Mouse (Mus musculus) ZHBTc4 (cell line): ENCODE results near the gene Erf.
A peak's percentile ranks its signal among the peaks of the same experiment; 100 is the strongest.

ENCODE experiments used
- DNase-seq: peaks from one replicate; pipeline ENCODE4 v3.0.0-alpha.2; 2011; ENCODE audit warnings: low read depth, low spot score

Erf gene

DNA sequence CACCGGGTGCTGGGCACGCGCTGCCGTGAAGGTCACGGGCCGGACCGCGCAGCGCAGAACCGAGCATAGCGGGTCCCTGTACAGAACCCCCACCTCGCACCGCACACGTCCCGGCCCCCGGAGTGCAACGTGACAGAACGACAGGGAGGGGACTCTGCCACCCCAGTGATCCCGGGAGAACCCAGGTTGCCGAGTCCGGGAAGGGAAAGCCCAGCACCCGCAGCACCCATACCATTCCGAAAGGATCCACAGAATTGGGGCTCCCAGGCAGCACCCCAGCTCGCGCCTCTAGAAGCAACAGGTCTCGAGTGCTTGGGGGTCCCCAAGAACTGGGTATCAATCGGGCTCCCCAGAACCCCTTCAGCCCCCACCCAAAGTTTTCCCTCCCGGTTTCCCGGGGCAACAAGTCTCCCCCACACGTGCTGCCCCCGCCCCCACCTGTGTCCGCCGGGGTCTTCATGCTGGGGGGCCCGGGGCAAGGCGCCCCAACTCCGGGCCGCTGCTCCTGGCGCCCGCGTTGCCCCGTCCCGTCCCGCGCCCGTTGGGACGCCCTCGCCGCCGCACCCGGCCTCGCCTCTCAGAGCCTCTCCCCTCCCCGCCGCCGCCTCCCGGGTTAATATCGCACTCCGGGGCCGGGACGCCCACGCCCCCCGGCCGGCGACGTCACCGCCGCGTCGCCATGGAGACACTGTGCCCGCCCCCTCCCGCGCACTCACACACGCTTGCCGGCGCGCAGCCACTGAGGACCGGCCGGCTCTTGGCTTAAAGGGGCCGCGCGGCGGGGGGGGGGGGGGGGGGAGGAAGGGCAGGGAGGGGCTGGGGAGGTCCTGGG, at the start of gene Erf:
Gene Erf (minus strand): TSS at position 621 of the 832 bp plus-strand sequence.
- DNase-seq = peak; percentile 97

DNA sequence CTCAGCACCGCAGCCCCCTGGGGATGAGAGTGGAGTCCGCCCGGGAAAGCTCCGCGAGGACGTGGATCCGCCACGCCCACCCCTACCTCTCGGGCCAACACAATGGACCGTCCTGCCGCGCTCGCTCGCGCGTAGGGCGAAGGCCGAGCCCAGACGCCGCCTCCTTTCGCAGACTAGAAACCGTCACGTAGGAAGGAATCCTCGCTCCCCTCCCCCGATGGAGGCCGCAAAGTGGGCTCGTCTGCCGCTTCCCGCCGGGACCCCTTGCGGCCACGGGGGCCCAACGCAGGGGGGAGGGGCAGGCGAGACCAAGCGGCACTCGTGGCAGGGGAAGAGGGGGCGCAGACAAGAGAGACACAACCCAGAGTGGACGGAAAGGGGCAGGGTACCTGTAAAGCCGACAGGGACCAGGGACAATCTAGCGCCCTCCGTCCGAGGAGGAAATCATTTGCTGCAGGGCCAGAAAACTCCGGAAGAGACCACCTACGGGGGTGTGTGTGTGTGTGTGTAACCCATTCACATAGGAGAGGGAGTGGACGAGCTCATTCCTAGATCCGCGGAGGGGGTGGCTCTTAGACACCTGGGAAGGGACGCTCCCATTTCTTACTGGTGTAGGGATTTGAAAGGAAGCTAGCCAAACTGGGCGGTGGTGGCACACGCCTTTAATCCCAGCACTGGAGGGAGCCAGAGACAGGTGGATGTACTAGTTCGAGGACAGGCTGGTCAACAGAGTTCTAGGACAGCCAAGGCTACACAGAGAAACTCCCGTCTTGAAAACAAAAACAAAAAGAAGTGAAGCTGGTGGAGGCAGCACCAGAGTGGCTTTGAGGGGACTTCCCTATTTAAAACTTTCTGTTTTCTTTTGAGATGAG, 47.1 kb upstream of the Erf start, which contains the start of gene Pafah1b3:
Gene Pafah1b3 (minus strand): TSS at position 533 of the 872 bp plus-strand sequence.
- peak; percentile 98 for DNase-seq

DNA sequence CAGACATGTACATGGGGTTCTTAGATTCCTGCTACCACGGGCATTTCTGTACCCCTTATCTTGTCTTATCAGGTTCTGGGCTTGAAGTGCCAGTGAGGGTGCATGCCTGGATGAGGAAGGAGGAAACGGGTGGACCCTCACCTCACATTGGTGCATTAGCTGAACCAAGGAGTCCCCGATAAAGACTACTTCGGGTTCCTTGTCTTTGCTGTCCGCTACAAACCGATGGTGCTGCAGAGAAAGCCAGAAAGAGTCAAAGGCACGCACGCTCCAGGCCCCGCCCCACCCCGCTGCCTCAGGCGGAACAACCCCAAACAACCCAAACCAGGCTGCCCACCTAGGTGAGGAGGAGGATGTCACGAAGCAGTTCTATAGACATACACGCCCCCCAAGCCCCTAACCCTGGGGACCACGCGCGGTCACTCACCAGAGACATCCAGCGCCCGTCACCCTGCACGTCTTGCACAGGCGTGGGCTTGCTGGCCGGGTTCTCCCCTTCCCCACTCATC, 46.4 kb upstream of the Erf start:
- peak; percentile 64 for DNase-seq

DNA sequence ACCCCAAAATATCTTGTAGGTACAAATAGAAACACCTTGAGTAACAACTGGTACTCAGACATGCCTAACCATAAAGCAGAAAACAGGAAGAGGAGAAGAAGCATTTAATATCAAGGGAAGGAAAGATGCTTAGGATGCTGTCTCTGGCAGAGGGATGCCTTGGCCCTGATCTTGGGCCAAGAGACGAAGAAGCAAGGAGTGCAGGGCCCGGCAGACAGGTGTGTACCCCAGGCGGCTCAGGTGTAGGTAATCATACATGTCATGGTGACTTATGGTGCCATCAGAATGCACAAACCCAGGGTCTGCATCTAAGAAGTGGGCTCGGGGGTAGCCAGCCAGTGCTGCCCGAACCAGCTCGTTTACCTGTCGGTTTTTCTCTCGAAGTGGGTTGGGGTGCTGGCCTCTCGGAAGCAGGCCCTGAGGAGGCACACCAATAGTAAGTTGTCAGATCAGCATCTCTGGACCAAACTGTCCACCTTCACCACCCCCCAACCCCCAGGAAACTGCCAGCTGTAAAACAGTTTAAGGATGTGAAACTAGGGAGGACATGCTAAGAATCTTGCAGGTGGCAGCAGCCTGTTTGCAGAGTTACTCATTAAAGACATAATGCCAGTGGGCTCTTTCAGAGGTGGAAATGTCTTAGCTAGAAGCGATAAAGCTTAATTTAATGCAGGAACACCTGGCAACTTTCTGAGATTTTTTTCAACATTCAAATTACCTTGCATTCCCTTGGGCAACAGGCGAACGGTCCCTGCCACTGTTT, 44.6 kb upstream of the Erf start:
- no peak for DNase-seq

DNA sequence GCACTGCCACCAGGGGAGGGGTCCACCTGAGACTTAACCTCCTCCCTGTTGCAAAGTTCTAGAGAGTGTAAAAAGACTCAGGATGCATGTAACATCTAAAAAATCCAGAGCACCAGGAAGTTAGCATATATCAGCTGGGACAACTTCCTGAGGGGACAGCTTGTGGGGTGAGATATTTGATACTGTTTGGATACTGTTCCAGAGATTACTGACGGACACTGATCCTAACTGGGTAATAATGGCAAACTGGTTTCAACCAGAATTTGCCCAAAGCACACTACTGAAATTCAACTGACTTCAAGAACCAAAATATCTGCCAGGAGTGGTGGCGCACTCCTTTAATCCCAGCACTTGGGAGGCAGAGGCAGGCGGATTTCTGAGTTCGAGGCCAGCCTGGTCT, 43.9 kb upstream of the Erf start:
- no peak for DNase-seq

DNA sequence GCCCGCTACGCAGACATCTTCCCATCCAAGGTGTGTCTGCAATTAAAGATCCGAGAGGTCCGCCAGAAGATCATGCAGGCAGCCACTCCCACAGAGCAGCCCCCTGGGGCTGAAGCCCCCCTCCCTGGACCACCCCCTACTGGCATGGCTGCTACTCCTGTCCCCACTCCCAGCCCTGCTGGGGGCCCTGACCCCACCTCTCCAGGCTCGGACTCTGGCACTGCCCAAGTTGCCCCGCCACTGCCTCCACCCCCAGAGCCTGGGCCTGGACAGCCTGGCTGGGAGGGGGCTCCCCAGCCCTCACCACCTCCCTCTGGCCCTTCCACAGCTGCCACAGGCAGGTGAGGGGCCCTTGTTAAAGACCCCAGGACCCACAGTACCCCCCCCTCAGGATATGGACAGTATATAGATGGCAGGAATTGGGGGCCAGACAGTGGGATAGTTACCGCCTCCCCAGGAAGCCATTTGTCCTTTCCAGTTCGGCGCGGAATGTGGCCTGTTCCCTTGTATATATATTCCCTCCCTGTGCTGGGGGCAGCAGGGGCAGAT, 42.7 kb upstream of the Erf start:
- no peak for DNase-seq

DNA sequence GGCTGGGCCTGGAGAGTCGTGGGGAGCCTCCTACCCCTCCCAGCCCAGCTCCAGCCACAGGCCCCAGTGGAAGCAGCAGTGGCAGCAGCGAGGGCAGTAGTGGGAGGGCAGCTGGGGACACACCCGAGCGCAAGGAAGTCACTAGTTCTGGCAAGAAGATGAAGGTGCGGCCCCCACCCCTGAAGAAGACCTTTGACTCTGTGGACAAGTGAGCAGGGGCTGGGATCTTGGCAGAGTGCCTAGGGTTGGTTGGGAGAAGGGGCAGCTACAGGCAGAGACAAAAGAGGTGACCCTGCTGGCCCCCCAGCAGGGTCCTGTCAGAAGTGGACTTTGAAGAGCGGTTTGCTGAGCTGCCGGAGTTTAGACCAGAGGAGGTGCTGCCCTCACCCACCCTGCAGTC, 41.5 kb upstream of the Erf start:
- no peak for DNase-seq

DNA sequence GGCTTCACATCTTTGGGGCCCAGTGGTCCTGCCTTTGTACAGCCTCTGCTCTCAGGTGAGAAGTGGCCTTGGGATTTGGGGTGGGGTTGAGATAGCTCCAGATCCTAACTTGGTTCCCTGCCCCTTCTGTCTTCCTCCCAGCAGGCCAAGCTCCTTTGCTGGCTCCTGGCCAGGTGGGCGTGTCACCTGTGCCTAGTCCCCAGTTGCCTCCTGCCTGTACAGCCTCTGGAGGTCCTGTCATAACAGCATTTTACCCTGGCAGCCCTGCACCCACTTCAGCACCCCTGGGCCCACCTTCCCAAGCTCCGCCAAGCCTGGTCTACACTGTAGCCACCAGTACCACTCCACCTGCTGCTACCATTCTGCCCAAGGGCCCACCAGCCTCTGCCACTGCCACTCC, 40.4 kb upstream of the Erf start:
- DNase-seq = peak; percentile 78

DNA sequence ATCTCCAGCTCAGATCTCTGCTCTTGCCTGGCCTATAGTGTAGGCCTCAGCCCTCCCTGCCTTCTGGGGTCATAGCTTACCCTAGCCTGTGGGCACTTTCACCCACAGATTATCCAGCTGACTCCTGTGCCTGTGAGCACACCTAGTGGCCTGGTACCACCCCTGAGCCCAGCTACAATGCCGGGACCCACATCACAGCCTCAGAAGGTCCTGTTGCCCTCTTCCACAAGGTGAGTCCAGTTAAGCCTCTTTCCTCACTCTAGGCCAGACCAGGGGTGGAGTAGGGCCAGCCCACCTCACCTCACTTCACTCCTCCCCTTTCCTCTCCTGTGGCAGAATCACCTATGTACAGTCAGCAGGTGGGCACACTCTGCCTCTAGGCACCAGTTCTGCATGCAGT, 39.9 kb upstream of the Erf start:
- no peak for DNase-seq

DNA sequence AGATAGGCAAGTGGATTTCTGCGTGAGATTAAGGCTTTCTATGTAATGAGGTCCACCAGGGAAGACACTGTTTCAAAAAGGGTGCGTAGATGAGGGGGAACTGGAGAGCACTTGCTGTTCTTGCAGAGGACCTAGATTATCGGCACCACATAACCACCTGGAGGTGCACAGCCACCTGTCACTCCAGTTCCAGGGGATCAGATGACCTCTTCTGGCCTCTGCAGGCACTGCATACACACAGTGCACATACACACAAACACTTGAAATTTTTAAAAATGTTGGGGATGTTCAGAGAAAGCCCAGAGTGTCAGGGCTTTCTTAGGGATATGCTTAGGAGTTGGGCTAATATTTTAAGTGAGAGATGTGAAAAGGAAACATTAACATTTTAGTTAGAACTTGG, 39.4 kb upstream of the Erf start:
- peak; percentile 58 for DNase-seq

DNA sequence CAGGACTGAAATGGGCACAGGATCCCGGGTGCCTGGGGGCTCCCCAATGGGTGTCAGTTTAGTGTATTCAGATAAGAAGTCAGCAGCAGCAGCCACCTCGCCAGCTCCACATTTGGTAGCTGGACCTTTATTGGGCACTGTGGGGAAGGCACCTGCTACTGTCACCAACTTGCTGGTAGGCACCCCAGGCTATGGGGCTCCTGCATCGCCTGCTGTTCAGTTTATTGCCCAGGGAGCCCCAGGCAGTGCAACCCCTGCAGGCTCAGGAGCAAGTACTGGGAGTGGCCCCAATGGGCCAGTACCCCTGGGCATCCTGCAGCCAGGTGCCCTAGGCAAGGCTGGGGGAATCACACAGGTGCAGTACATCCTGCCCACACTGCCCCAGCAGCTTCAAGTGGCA, 38.2 kb upstream of the Erf start:
- DNase-seq = no peak

DNA sequence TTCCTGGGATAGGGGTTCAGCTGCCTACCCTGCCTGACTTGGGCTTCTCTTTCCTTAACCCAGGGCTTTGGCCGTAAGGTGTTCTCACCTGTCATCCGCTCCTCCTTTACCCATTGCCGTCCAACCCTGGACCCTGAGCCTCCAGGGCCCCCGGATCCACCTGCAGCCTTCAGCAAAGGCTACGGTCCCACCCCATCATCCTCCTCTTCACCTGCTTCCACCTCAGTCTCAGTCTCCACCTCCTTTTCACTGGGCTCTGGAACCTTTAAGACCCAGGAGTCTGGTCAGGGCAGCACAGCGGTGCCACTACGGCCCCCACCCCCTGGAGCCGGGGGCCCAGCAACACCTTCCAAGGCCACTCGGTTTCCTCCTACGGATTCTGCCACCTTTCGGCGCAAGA, 37.5 kb upstream of the Erf start:
- no peak for DNase-seq

DNA sequence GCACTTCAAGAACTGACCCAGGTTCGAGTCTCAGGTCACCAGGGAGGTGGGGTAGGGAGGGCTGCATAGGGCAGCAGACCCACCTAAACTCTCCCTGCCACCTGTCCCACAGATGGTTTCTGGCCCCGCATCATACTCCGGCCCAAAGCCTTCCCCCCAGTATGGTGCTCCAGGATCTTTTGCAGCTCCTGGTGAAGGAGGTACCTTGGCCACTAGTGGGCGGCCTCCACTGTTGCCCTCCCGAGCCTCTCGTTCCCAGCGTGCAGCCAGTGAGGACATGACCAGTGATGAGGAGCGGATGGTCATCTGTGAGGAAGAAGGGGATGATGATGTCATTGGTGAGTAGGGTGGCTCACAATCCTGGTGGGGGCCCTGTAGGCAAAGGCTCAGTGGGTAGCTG, 36.4 kb upstream of the Erf start:
- no peak for DNase-seq

DNA sequence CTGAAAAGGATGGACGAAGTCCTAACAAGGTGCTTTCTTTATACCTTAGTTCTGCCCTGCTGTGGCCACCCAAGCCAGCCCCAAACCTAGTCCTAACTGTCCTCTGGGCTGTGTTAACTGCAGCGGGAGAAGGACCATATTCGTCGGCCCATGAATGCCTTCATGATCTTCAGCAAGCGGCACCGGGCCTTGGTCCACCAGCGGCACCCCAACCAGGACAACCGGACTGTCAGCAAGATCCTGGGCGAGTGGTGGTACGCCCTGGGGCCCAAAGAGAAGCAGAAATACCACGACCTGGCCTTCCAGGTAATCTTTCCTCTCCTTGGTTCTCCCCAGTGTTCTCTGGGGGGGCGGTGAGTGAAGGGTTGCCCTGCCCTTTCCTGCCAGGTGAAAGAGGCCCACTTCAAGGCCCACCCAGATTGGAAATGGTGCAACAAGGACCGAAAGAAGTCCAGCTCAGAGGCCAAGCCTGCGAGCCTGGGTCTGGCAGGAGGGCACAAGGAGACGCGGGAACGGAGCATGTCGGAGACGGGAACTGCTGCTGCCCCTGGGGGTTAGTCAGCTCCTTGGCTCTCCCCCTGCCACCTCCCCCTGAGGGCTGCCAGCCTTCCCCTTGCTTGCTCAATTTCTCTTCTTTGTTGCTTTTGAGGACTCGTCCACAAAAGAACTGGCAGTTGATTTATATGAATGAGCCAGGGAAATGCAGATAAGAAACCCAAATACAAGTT, 35.1 kb upstream of the Erf start:
- no peak for DNase-seq

DNA sequence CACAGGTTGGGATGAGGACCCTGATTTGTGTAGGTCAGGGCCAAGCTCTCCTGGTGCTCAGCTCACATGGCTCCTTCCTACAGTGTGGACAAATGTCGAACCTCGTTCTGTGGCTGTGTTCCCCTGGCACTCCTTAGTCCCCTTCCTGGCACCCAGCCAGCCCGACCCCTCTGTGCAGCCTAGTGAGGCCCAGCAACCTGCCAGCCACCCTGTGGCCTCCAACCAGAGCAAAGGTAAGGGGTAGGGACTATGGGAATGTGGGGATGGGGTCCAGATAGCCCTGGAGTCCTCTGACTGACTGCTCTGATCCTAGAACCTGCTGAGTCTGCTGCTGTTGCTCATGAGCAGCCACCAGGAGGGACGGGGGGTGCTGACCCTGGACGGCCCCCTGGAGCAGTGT, 34.2 kb upstream of the Erf start:
- no peak for DNase-seq

DNA sequence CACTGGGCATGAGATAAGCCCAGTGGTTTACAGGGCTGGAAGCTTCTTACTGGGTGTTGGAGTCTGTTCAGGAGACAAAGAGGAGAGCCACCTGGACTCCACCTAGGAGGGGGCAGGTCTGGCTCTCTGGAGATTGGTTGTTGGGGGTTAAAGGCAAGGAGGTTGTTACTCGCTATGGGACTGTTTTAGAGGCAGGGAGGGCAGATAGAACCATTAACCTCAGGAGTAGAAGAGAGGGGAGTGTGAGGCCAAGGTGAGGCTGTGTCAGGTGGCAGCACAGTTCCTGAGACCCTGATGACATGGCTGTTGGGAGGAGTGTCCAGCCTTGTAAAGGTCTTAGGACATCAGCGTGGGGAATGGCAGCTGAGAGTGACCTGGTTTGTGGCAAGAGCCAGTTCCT, 33.6 kb upstream of the Erf start:
- DNase-seq = no peak

DNA sequence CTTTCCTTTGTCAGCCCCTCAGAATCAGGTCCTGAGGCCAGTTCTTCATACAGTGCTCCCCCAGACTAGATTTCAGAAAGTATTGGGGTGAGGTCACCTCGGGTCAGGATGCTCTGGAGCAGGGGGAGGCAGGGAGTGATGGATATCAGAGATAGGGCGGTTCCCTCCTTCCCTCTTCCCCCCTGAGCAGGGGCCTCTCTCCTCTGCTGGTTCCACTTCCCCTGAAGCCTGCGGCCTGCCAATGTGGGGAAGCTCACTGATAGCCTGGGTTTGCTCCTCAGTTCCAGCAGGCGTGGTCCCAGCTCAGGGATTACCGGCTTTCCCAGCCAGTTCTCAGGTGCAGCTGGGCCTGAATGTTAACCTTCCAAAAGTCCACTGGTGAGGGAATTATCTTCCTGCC, 33.1 kb upstream of the Erf start:
- DNase-seq = no peak

DNA sequence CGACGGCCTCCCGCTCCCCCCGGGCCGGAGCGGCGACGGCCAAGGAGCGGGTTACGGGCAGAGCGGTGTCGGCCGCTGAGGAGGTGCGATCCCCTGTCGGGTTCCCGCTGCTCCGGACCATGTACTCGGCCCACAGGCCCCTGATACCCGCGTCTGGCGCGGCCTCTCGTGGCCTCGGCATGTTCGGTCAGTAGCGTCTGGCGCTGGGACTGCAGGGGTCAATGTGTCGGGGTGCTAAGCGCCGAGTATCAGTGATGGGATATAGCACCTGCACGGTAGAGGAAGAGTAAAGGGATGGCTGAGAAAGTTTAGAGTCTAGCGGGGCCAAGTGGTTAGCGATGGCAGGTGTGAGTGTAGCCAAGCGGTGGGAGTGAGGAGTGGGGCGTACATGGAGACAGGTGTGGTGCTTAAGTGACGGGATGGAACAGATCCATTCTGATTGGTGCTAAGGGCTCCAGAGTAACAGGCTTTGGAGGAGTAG, 32.2 kb upstream of the Erf start:
- peak; percentile 76 for DNase-seq

DNA sequence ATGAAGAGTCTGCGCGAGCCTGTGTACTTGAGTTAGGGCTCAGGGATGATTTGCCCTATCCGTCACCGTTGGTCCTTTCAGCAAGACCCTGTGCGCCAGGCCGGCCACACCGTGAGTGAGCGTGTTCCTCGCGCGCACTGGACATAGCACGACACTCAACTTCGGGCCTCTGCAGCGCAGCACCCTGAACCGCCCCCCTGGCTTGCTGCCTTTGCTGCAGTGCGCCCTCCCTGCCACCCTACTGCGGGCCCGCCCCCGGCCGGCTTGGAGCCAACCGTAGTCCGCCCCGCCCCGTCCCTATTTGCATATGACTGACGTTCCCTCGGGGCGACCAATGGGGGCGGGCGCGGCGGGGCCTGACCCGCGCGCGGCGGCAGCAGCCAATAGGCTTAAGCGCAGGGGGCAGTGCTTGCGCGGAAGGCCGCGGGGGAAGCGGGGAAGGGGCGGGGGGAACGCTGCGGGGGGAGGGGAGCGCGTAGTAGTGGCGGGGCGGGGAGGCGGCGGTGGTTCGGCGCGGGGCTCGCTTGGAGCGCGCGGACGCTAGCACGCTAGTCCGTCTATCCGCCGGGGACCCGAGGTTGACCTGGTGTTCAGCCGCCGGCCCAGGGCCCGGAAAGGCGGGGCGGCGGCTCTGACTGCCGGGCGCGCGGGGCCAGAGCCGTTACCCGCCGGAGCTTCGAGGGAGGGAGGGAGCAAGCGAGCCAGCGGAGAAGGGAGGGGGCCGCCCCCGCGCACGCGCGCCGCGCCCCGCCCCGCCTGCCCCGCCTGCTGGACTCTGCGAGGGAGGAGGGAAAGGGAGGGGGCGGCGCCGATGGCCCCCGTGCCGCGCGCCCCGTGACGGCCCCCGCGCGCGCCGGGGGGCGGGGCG, 31.4 kb upstream of the Erf start:
- DNase-seq = peak; percentile 99
